Mouse (Mus musculus): ENCODE measurements around the gene Sh3kbp1. TPM values are rescaled to one million over a fixed set of nuclear protein-coding genes. Genes with fewer than 3 reads are reported as not detected.
A peak's percentile ranks its signal among the peaks of the same experiment; 100 is the strongest.

Sh3kbp1 gene
- total and polyA plus RNA-seq, 2 experiments from 2014 or later: 255 to 279 TPM

DNA sequence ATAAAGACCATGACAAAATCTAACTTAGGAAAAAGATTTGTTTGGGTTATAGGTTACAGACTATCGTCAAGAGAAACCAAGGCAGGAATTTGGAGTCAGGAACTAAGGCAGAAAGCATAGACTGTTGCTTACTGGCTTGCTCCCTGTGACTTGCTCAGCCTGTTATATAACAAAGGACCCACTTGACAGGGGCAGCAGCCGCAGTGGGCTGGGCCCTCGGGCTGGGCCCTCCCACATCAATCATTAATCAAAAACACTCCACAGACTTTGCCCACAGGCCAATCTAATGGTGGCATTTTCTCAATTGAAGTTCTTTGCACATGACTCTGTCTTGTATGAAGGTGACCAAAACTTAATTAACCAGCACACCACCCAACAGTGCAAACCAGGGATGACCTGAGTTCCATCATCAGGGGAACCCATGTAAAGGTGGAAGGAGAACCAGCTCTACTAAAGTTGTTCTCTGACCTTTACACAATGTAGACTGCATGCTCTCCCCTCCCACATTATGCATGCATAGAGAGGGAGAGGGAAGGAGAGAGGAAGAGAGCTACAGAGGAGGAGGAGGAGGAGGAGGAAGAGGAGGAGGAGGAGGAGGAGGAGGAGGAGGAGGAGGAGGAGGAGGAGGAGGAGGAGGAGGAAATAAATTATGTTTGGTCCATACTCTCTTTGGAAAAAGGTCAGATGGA lies 344.2 kb downstream of the Sh3kbp1 start:
- H3K4me1 ChIP-seq (ENCODE audit: control insufficient read depth, insufficient read depth): no peaks in the 10 kb centered on the region
- ATAC-seq (ENCODE audit: insufficient read depth, low read depth) (no peak), DNase-seq (ENCODE audit: low spot score) (no peak)
- H3K9me3 ChIP-seq (replicated peaks; ENCODE audit: control insufficient read depth, low read length): no peaks in the 10 kb centered on the region
- H3K27ac ChIP-seq (ENCODE audit: low read depth): no peak overlapping the region
- H3K36me3 ChIP-seq (replicated peaks; ENCODE audit: control insufficient read depth, insufficient read depth, low read length): peaks cover 33% of the 10 kb centered on the region
- H3K4me3 ChIP-seq (ENCODE audit: low read depth, low read length): no peak overlapping the region
- H3K4me2 ChIP-seq (ENCODE audit: low read depth, low read length): no peak overlapping the region
- H3K27me3 ChIP-seq (ENCODE audit: control insufficient read depth, insufficient read depth, low read length): no peaks in the 10 kb centered on the region
- 63% methylated on average over 3 of the region's 3 CpGs for WGBS
- no peak for TF ChIP-seq EP300 (IDR thresholded peaks at IDR 0.05; ENCODE audit: low read depth)
- no peak for TF ChIP-seq CTCF (IDR thresholded peaks at IDR 0.05; ENCODE audit: low read depth)
- H3K9ac ChIP-seq (replicated peaks; ENCODE audit: low read depth, low read length): no peak overlapping the region

DNA sequence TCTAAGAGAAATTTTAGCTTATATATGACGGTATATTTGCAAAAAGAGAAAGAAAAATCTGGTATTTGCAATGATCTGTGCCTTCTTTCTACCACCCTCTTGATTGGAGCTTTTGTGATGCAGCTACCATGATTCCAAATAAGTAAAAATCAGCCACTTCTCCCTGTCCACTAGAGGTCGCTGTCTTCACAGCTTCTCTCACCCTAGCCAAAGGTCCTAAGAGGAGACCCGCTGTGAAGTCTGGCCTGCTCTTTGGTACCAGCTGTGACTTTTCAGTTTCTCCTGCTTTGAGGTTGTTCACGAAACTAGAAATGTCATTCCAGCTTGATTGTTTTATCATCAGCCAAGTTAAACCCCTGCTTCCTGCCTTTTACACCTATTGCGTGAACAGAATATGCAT lies 346.7 kb downstream of the Sh3kbp1 start:
- H3K9me3 ChIP-seq (replicated peaks; ENCODE audit: control insufficient read depth, low read length): no peaks in the 10 kb centered on the region
- no peak overlapping the region for H3K4me2 ChIP-seq (ENCODE audit: low read depth, low read length)
- no peak overlapping the region for H3K9ac ChIP-seq (replicated peaks; ENCODE audit: low read depth, low read length)
- DNase-seq (ENCODE audit: low spot score) (peak; percentile 39), ATAC-seq (ENCODE audit: insufficient read depth, low read depth) (no peak)
- no peak overlapping the region for H3K27ac ChIP-seq (ENCODE audit: low read depth)
- no peaks in the 10 kb centered on the region for H3K27me3 ChIP-seq (ENCODE audit: control insufficient read depth, insufficient read depth, low read length)
- H3K36me3 ChIP-seq (replicated peaks; ENCODE audit: control insufficient read depth, insufficient read depth, low read length): peaks cover 13% of the 10 kb centered on the region
- H3K4me3 ChIP-seq (ENCODE audit: low read depth, low read length): no peak overlapping the region
- WGBS: 31% methylated on average over 5 of the region's 5 CpGs
- no peaks in the 10 kb centered on the region for H3K4me1 ChIP-seq (ENCODE audit: control insufficient read depth, insufficient read depth)
- peak; percentile 60 for TF ChIP-seq CTCF (IDR thresholded peaks at IDR 0.05; ENCODE audit: low read depth)
- no peak for TF ChIP-seq EP300 (IDR thresholded peaks at IDR 0.05; ENCODE audit: low read depth)

DNA sequence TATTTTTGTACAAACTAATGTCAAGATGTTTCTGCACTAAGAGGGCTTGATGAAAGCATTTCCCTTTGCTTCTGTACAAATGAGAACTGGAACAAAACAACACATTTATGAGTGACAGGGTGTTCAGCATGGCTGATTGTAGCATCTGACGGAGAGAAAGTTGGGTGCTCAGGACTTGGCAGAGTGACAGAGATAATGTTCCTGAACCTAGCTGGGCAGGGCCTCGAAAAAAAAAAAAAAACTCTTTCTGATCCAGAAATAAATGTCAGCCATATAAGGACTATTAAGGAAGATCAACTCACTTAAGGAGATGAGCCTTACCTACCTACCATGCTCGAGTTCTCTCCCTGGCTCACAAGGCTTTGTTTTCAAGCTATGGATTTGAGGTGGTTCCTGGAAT lies 349.2 kb downstream of the Sh3kbp1 start:
- H3K9ac ChIP-seq (replicated peaks; ENCODE audit: low read depth, low read length): no peak overlapping the region
- 42% methylated on average over 3 of the region's 3 CpGs for WGBS

DNA sequence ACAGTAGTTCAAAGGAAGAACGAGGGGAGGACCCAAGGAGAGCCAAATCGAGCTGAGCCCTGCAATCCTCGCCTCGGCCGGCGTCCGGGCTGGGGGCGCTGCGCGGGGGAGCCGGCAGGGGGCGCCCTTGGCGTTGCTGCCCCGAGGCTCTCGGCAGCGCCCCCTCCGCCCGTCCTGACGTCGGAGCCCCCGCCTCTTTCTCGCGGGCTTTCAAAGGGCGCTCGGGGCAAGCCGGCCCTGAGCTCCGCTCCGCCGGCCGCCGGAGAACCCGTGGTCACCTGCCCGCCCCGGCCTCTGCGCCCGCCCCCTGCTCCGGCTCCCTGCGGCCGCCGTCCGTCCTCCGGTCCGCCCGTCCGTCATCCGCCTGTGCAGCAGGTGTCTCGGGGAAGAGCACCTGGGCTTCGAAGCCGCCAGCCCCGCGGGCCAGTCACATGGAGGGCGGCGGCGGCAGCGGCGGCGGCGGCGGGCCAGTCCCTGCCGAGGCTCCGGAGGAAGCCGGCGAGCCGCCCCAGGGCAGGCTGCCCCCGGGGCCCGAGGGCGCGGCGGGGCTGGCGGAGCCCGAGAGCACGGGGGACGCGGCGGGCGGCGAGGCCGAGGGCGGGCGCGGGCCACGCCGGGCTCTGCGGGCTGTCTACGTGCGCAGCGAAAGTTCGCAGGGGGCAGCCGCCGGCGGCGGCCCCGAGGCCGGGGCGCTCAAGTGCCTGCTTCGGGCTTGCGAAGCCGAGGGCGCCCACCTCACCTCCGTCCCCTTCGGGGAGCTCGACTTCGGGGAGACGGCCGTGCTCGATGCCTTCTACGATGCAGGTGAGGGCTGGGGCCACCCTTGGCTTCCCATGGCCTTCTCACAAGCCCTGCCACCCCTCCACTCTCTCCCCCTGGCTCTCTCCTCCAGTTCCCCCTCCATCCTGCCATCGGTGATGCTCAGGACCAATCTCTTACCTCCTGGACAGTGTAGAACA lies 361.2 kb downstream of the Sh3kbp1 start, which contains the start of gene Map3k15:
Gene Map3k15 (plus strand): TSS at position 432 of the 959 bp plus-strand sequence.
- no peaks in the 10 kb centered on the region for H3K27me3 ChIP-seq (ENCODE audit: control insufficient read depth, insufficient read depth, low read length)
- no peak within 1 kb of the TSS for H3K27ac ChIP-seq (ENCODE audit: low read depth)
- WGBS: 21% methylated on average over 31 of the region's 108 CpGs

More for the DNA sequence above, 349.2 kb downstream of the Sh3kbp1 start:
- DNase-seq (ENCODE audit: low spot score): no peak
- Histone ChIP-seq H3K27ac (ENCODE audit: low read depth) (no peak overlapping the region), H3K4me2 (ENCODE audit: low read depth, low read length) (no peak overlapping the region), H3K27me3 (ENCODE audit: control insufficient read depth, insufficient read depth, low read length) (no peaks in the 10 kb centered on the region), H3K36me3 (replicated peaks; ENCODE audit: control insufficient read depth, insufficient read depth, low read length) (0 out of 2 replicates have a peak, but pooled peaks cover 7% of the 10 kb centered on the region), H3K9me3 (replicated peaks; ENCODE audit: control insufficient read depth, low read length) (no peaks in the 10 kb centered on the region), H3K4me1 (ENCODE audit: control insufficient read depth, insufficient read depth) (no peaks in the 10 kb centered on the region), H3K4me3 (ENCODE audit: low read depth, low read length) (no peak overlapping the region)
- TF ChIP-seq EP300 (IDR thresholded peaks at IDR 0.05; ENCODE audit: low read depth): no peak
- no peak for ATAC-seq (ENCODE audit: insufficient read depth, low read depth)

DNA sequence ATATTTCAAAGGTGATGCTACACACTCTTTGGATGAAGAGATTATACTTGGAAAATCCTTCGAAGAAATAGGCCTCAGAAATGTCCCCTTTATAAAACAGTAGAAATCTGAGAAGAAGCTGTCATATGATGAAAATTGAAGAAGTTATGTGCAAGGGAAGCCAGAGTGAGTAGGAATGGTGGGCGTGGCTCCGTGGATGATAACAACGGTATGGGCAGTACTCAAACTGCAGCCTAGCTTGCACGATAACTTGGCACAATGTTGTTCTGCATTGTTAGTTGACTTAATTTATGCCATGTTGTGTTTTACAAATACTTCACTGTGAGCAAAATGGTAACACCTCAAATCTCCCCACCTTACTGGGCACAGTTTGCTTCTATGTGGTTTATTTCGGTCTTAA lies 368.7 kb downstream of the Sh3kbp1 start:
- TF ChIP-seq EP300 (IDR thresholded peaks at IDR 0.05; ENCODE audit: low read depth) (no peak), CTCF (IDR thresholded peaks at IDR 0.05; ENCODE audit: low read depth) (no peak)
- Histone ChIP-seq H3K27me3 (ENCODE audit: control insufficient read depth, insufficient read depth, low read length) (no peaks in the 10 kb centered on the region), H3K4me1 (ENCODE audit: control insufficient read depth, insufficient read depth) (no peaks in the 10 kb centered on the region), H3K27ac (ENCODE audit: low read depth) (no peak overlapping the region), H3K9ac (replicated peaks; ENCODE audit: low read depth, low read length) (no peak overlapping the region), H3K4me3 (ENCODE audit: low read depth, low read length) (no peak overlapping the region), H3K9me3 (replicated peaks; ENCODE audit: control insufficient read depth, low read length) (no peaks in the 10 kb centered on the region), H3K36me3 (replicated peaks; ENCODE audit: control insufficient read depth, insufficient read depth, low read length) (no peaks in the 10 kb centered on the region), H3K4me2 (ENCODE audit: low read depth, low read length) (no peak overlapping the region)
- ATAC-seq (ENCODE audit: insufficient read depth, low read depth) (no peak), DNase-seq (ENCODE audit: low spot score) (no peak)
- 71% methylated on average over 6 of the region's 6 CpGs for WGBS

More for the DNA sequence above, 361.2 kb downstream of the Sh3kbp1 start, which contains the start of gene Map3k15:
- Histone ChIP-seq H3K9ac (replicated peaks; ENCODE audit: low read depth, low read length) (peak within 1 kb of the TSS; percentile 25; the same call in 1 of the 2 replicates), H3K4me3 (ENCODE audit: low read depth, low read length) (peak within 1 kb of the TSS; percentile 45), H3K9me3 (replicated peaks; ENCODE audit: control insufficient read depth, low read length) (no peaks in the 10 kb centered on the region), H3K36me3 (replicated peaks; ENCODE audit: control insufficient read depth, insufficient read depth, low read length) (no peaks in the 10 kb centered on the region), H3K4me2 (ENCODE audit: low read depth, low read length) (peak within 1 kb of the TSS; percentile 71), H3K4me1 (ENCODE audit: control insufficient read depth, insufficient read depth) (no peaks in the 10 kb centered on the region)
- ATAC-seq (ENCODE audit: insufficient read depth, low read depth) (peak; percentile 66), DNase-seq (ENCODE audit: low spot score) (peak; percentile 25)
- no peak for TF ChIP-seq EP300 (IDR thresholded peaks at IDR 0.05; ENCODE audit: low read depth)
- peak; percentile 42 for TF ChIP-seq CTCF (IDR thresholded peaks at IDR 0.05; ENCODE audit: low read depth)

Other genes with a start within 250 kb of the Sh3kbp1 start
- gene Map7d2, start 212.7 kb upstream of the Sh3kbp1 start, total RNA-seq (2014; rRNA removed; ENCODE audit: low replicate concordance): 0.04 TPM in 1 of 2 replicates, not detected in the other
- gene Map7d2, start 212.7 kb upstream of the Sh3kbp1 start, polyA plus RNA-seq (2015; fragmentation: Nextera tagmentation; extraction: Ambion mirVana): 0.53 and 0.56 TPM in 2 replicates
- 1.1 and 2.3 TPM in 2 replicates for gene Bclaf3, start 100.6 kb upstream of the Sh3kbp1 start, total RNA-seq (2014; rRNA removed; ENCODE audit: low replicate concordance)
- 5.7 and 6.1 TPM in 2 replicates for gene Bclaf3, start 100.6 kb upstream of the Sh3kbp1 start, polyA plus RNA-seq (2015; fragmentation: Nextera tagmentation; extraction: Ambion mirVana)

Measured in heart, postnatal 0 days (tissue).